Mouse (Mus musculus) heart, postnatal 0 days (tissue): ENCODE results near the gene Myh11. TPM values are rescaled to one million over a fixed set of nuclear protein-coding genes. Genes with fewer than 3 reads are reported as not detected.

Experiments used
- ATAC-seq: fragments of 200-750 bp; cut with Nextera tagmentation; 2 replicates; pipeline ENCODE4 v1.8.0; 2017; ENCODE audit warnings: low read depth, moderate number of reproducible peaks, moderate library complexity; ENCODE audit not compliant: insufficient read depth
- DNase-seq: peaks from one replicate; pipeline ENCODE4 v3.0.0-alpha.2; 2016; ENCODE audit warnings: low spot score
- H3K27ac ChIP-seq: fragments of 300-500 bp; sonication (generic); 2 replicates; pipeline ENCODE4 v1.5.1; 2014; ENCODE audit warnings: low read depth, mild to moderate bottlenecking
- H3K27me3 ChIP-seq: fragments of 300-500 bp; sonication (generic); 2 replicates; pipeline ENCODE4 v1.6.1; 2014; ENCODE audit warnings: low read length, mixed read lengths; ENCODE audit not compliant: control insufficient read depth, insufficient read depth
- H3K36me3 ChIP-seq: fragments of 300-500 bp; sonication (generic); replicated peaks from 2 replicates; pipeline ENCODE4 v1.6.1; 2014; ENCODE audit warnings: low read length, mixed read lengths; ENCODE audit not compliant: control insufficient read depth, insufficient read depth
- H3K4me1 ChIP-seq: fragments of 300-500 bp; sonication (generic); 2 replicates; pipeline ENCODE4 v1.6.1; 2014; ENCODE audit warnings: antibody characterized with exemption; ENCODE audit not compliant: control insufficient read depth, insufficient read depth
- H3K4me2 ChIP-seq: fragments of 300-500 bp; sonication (generic); 2 replicates; pipeline ENCODE4 v1.6.1; 2014; ENCODE audit warnings: low read depth, mild to moderate bottlenecking, low read length, moderate library complexity
- H3K4me3 ChIP-seq: fragments of 300-500 bp; sonication (generic); 2 replicates; pipeline ENCODE4 v1.5.1; 2014; ENCODE audit warnings: low read depth, low read length
- H3K9ac ChIP-seq: fragments of 300-500 bp; sonication (generic); replicated peaks from 2 replicates; pipeline ENCODE4 v1.6.1; 2014; ENCODE audit warnings: low read depth, low read length, mixed read lengths
- H3K9me3 ChIP-seq: fragments of 300-500 bp; sonication (generic); replicated peaks from 2 replicates; pipeline ENCODE4 v1.6.1; 2016; ENCODE audit warnings: low read length; ENCODE audit not compliant: control insufficient read depth
- CTCF ChIP-seq: IDR thresholded peaks from 2 replicates; pipeline ENCODE4 v1.5.1; 2016; ENCODE audit warnings: antibody characterized with exemption, control low read depth, low read depth
- EP300 ChIP-seq: IDR thresholded peaks from 2 replicates; pipeline ENCODE4 v1.6.1; 2016; ENCODE audit warnings: antibody characterized with exemption, low read depth
- WGBS: fragments of 180-500 bp; shearing (Covaris S2); extraction: QIAGEN DNeasy Blood & Tissue Kit; methylation state at CpG from one replicate; pipeline ENCODE4 v1.1.7; 2014; 5-methylcytosine and 5-hydroxymethylcytosine counted together
- polyA plus RNA-seq: library from polyadenylated mRNA; unstranded; fragments of >200 nt; fragmentation: Nextera tagmentation; extraction: Ambion mirVana; gene quantifications from 2 replicates; pipeline ENCODE4 v1.2.1, GENCODE M21; 2015
- total RNA-seq: library from RNA; depleted of rRNA; stranded (reverse); fragments of >200 nt; gene quantifications from 2 replicates; pipeline ENCODE4 v1.2.3, GENCODE M21; 2014; ENCODE audit warnings: low replicate concordance

Myh11 gene
- total and polyA plus RNA-seq, 2 experiments from 2014 or later, result 3.3 to 104 TPM

GRCm38 (mm10) chr16:14312914-14313313, 21.7 kb upstream of the Myh11 start:
- peaks cover 6% of the 10 kb centered on the region; the same call in 1 of the 2 replicates for H3K4me1 ChIP-seq
- WGBS, result 92% methylated on average over 7 of the region's 7 CpGs
- H3K27me3 ChIP-seq, result no peaks in the 10 kb centered on the region
- H3K4me3 ChIP-seq, result no peak overlapping the region
- no peak overlapping the region for H3K4me2 ChIP-seq
- no peaks in the 10 kb centered on the region for H3K9me3 ChIP-seq
- TF ChIP-seq EP300 (no peak), CTCF (no peak)
- H3K9ac ChIP-seq, result no peak overlapping the region
- no peak overlapping the region for H3K27ac ChIP-seq
- no peak for DNase-seq
- ATAC-seq, result no peak
- peaks cover 53% of the 10 kb centered on the region for H3K36me3 ChIP-seq

- Histone ChIP-seq H3K4me1 (peaks cover 4% of the 10 kb centered on the region; the same call in 1 of the 2 replicates), H3K4me2 (no peak overlapping the region), H3K4me3 (no peak overlapping the region), H3K27me3 (no peaks in the 10 kb centered on the region), H3K9ac (no peak overlapping the region), H3K9me3 (no peaks in the 10 kb centered on the region), H3K27ac (no peak overlapping the region), H3K36me3 (peaks cover 64% of the 10 kb centered on the region)
- TF ChIP-seq CTCF (peak; percentile 68), EP300 (no peak)
- WGBS, result 48% methylated on average over 6 of the region's 6 CpGs
- ATAC-seq, result no peak
- DNase-seq, result peak; percentile 45
Measured at GRCm38 (mm10) chr16:14311371-14311770, 20.2 kb upstream of the Myh11 start.

GRCm38 (mm10) chr16:14309833-14310232, 18.7 kb upstream of the Myh11 start:
- TF ChIP-seq EP300 (no peak), CTCF (no peak)
- ATAC-seq, result no peak
- Histone ChIP-seq H3K4me3 (no peak overlapping the region), H3K27ac (no peak overlapping the region), H3K27me3 (no peaks in the 10 kb centered on the region), H3K4me1 (no peaks in the 10 kb centered on the region), H3K36me3 (peaks cover 70% of the 10 kb centered on the region), H3K4me2 (no peak overlapping the region), H3K9ac (no peak overlapping the region), H3K9me3 (no peaks in the 10 kb centered on the region)
- DNase-seq, result no peak
- 73% methylated on average over 3 of the region's 3 CpGs for WGBS

- H3K36me3 ChIP-seq, result peaks cover 70% of the 10 kb centered on the region
- TF ChIP-seq CTCF, result no peak
- TF ChIP-seq EP300, result no peak
- DNase-seq (no peak), ATAC-seq (no peak)
- H3K9ac ChIP-seq, result no peak overlapping the region
- 84% methylated on average over 6 of the region's 6 CpGs for WGBS
- no peaks in the 10 kb centered on the region for H3K4me1 ChIP-seq
- no peak overlapping the region for H3K4me2 ChIP-seq
- no peak overlapping the region for H3K27ac ChIP-seq
- no peaks in the 10 kb centered on the region for H3K27me3 ChIP-seq
- H3K9me3 ChIP-seq, result no peaks in the 10 kb centered on the region
- H3K4me3 ChIP-seq, result no peak overlapping the region
Measured at GRCm38 (mm10) chr16:14308245-14309073, 17.3 kb upstream of the Myh11 start.

- Histone ChIP-seq H3K27me3 (no peaks in the 10 kb centered on the region), H3K4me2 (no peak overlapping the region), H3K9me3 (no peaks in the 10 kb centered on the region), H3K4me3 (no peak overlapping the region), H3K9ac (no peak overlapping the region), H3K36me3 (peaks cover 65% of the 10 kb centered on the region), H3K4me1 (no peaks in the 10 kb centered on the region), H3K27ac (no peak overlapping the region)
- ATAC-seq, result no peak
- 97% methylated on average over 1 of the region's 1 CpGs for WGBS
- DNase-seq, result no peak
- TF ChIP-seq CTCF (no peak), EP300 (no peak)
Measured at GRCm38 (mm10) chr16:14307373-14307772, 16.2 kb upstream of the Myh11 start.

- WGBS, result 93% methylated on average over 1 of the region's 1 CpGs
- Histone ChIP-seq H3K27me3 (no peaks in the 10 kb centered on the region), H3K27ac (no peak overlapping the region), H3K4me2 (no peak overlapping the region), H3K4me1 (no peaks in the 10 kb centered on the region), H3K9ac (no peak overlapping the region), H3K36me3 (peaks cover 60% of the 10 kb centered on the region), H3K4me3 (no peak overlapping the region), H3K9me3 (no peaks in the 10 kb centered on the region)
- DNase-seq, result no peak
- TF ChIP-seq CTCF, result no peak
- no peak for TF ChIP-seq EP300
- no peak for ATAC-seq
Measured at GRCm38 (mm10) chr16:14306451-14306850, 15.3 kb upstream of the Myh11 start.
